Mouse (Mus musculus): Measurements from ENCODE around the gene Aldh6a1. TPM values are rescaled to one million over a fixed set of nuclear protein-coding genes. Genes with fewer than 3 reads are reported as not detected.

Aldh6a1 gene
- polyA plus RNA-seq (2015; fragmentation: Nextera tagmentation; extraction: Ambion mirVana): 34.9 and 36.5 TPM in 2 replicates

DNA sequence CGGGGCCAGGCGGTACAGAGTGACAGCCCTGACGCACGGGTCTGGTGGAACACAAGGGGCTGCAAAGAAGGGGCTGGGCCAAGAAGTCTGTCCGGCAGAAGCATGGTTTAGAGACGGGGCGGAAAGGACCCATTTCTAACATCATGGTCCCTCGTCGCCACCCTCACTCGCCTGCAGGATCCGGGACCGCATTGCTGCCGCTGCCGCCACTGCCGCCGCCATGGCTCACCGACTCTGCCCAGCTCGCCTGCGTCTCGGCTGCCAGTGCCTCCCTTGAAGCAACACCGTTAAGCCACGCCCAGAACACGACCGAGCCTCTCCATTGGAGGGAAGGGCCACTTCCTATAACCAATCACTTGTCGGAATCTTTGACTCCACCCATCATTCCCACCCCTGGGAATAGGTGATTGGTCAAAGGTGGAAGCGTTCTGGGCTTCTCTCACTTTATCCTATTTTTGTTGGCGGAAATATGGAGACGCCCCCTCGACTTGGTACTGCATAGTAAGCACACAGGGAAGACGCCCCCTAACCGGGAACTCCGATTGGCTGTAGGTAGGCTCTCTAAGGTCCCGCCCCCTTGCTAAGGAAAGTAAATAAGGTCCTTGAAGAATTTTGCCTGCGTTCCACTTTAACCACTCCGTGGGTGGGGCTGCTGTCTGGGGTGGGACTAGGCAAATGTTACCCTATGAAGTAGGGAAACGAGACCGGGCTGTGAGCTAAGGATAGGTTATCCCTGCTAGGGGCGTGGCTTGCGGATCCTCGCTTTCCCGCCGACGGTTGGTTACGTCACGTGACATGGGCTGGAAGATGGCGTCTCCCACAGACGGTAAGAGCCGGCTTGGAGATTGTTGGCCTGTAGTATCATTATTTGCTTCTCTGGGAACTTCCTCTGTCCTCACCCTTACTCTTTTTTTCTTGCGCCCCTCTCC is at the start of gene Aldh6a1, which contains the start of gene Lin52:
TSS of gene Aldh6a1 (minus strand) at position 287 of the 929 bp plus-strand sequence.
TSS of gene Lin52 (plus strand) at position 705 of the 929 bp plus-strand sequence.
- Histone ChIP-seq H3K36me3 (ENCODE audit: control insufficient read depth, insufficient read depth, low read length) (no peaks in the 10 kb centered on the region), H3K9ac (ENCODE audit: low read depth, low read length) (peak within 1 kb of the TSS; percentile 76), H3K4me3 (ENCODE audit: low read length) (peak within 1 kb of the TSS; percentile 79), H3K27ac (ENCODE audit: low read length) (peak within 1 kb of the TSS; percentile 73), H3K27me3 (replicated peaks; ENCODE audit: control insufficient read depth, insufficient read depth, low read length) (no peaks in the 10 kb centered on the region), H3K9me3 (ENCODE audit: control insufficient read depth, low read length) (no peaks in the 10 kb centered on the region), H3K4me1 (ENCODE audit: control insufficient read depth, insufficient read depth, low read length) (peaks cover 8% of the 10 kb centered on the region), H3K4me2 (ENCODE audit: low read depth, low read length) (peak within 1 kb of the TSS; percentile 99)
- WGBS: under 1% methylated on average over 49 of the region's 49 CpGs
- peak; percentile 99 for ATAC-seq

GRCm38 (mm10) chr12:84496795-84497194 is 46.0 kb upstream of the Aldh6a1 start:
- no peak overlapping the region for H3K9ac ChIP-seq (ENCODE audit: low read depth, low read length)
- ATAC-seq: no peak
- H3K27ac ChIP-seq (ENCODE audit: low read length): no peak overlapping the region
- H3K4me1 ChIP-seq (ENCODE audit: control insufficient read depth, insufficient read depth, low read length): no peaks in the 10 kb centered on the region
- no peaks in the 10 kb centered on the region for H3K9me3 ChIP-seq (ENCODE audit: control insufficient read depth, low read length)
- H3K27me3 ChIP-seq (replicated peaks; ENCODE audit: control insufficient read depth, insufficient read depth, low read length): no peaks in the 10 kb centered on the region
- no peaks in the 10 kb centered on the region for H3K36me3 ChIP-seq (ENCODE audit: control insufficient read depth, insufficient read depth, low read length)
- no peak overlapping the region for H3K4me2 ChIP-seq (ENCODE audit: low read depth, low read length)
- 90% methylated on average over 1 of the region's 1 CpGs for WGBS
- H3K4me3 ChIP-seq (ENCODE audit: low read length): no peak overlapping the region

GRCm38 (mm10) chr12:84487324-84488056 is 36.7 kb upstream of the Aldh6a1 start:
- WGBS: 15% methylated on average over 8 of the region's 8 CpGs
- H3K9ac ChIP-seq (ENCODE audit: low read depth, low read length): no peak overlapping the region
- H3K4me3 ChIP-seq (ENCODE audit: low read length): no peak overlapping the region
- H3K9me3 ChIP-seq (ENCODE audit: control insufficient read depth, low read length): no peaks in the 10 kb centered on the region
- ATAC-seq: peak; percentile 64
- H3K4me1 ChIP-seq (ENCODE audit: control insufficient read depth, insufficient read depth, low read length): peaks cover 18% of the 10 kb centered on the region
- H3K36me3 ChIP-seq (ENCODE audit: control insufficient read depth, insufficient read depth, low read length): no peaks in the 10 kb centered on the region
- H3K4me2 ChIP-seq (ENCODE audit: low read depth, low read length): no peak overlapping the region
- H3K27me3 ChIP-seq (replicated peaks; ENCODE audit: control insufficient read depth, insufficient read depth, low read length): no peaks in the 10 kb centered on the region
- H3K27ac ChIP-seq (ENCODE audit: low read length): no peak overlapping the region

DNA sequence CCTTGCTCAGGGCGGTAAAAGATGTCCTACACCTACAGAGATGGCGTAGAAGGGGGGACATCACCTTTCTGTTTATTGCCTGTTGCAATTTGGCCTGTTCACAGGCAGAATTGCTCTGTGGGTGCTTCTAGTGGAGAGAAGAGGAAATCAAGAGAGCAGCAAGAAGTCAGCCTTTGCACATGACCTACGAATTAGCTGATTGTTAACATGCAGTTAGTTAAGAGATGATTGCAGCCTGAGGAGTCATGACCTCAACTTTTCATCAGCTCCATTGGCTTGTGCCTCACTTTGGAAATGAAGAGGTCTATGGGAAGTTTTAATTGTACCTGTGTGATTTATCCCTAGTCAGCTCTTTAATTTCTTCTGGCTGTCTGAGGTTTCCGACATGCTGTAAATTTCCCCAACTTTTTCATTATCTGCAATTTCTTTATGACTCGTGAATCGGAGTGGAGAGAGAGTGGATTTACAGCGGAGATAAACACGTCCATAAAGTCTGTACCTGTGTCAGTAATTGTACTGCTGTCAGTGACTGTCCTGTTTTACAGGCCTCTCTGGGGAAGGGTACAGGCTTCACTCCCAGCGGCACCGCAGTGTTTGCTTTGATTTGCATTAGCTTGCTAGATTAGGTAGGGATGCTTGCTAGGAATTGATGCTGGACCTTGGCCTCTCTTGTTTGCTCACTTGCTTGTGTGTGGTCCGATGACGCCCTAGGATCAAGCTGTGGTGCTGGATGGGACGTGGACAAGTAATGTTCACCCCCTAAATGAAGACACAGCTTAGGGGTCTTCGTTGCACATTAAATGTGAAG is 32.2 kb upstream of the Aldh6a1 start:
- H3K27me3 ChIP-seq (replicated peaks; ENCODE audit: control insufficient read depth, insufficient read depth, low read length): no peaks in the 10 kb centered on the region
- H3K36me3 ChIP-seq (ENCODE audit: control insufficient read depth, insufficient read depth, low read length): no peaks in the 10 kb centered on the region
- peak overlapping the region; percentile 5; the same call in 1 of the 2 replicates for H3K4me2 ChIP-seq (ENCODE audit: low read depth, low read length)
- H3K27ac ChIP-seq (ENCODE audit: low read length): no peak overlapping the region
- H3K4me3 ChIP-seq (ENCODE audit: low read length): no peak overlapping the region
- peaks cover 19% of the 10 kb centered on the region for H3K4me1 ChIP-seq (ENCODE audit: control insufficient read depth, insufficient read depth, low read length)
- no peaks in the 10 kb centered on the region for H3K9me3 ChIP-seq (ENCODE audit: control insufficient read depth, low read length)
- peak; percentile 93 for ATAC-seq
- no peak overlapping the region for H3K9ac ChIP-seq (ENCODE audit: low read depth, low read length)
- 59% methylated on average over 14 of the region's 14 CpGs for WGBS

- H3K36me3 ChIP-seq (ENCODE audit: control insufficient read depth, insufficient read depth, low read length): no peaks in the 10 kb centered on the region
- H3K4me3 ChIP-seq (ENCODE audit: low read length): no peak overlapping the region
- H3K27ac ChIP-seq (ENCODE audit: low read length): no peak overlapping the region
- no peaks in the 10 kb centered on the region for H3K27me3 ChIP-seq (replicated peaks; ENCODE audit: control insufficient read depth, insufficient read depth, low read length)
- no peak for ATAC-seq
- H3K9me3 ChIP-seq (ENCODE audit: control insufficient read depth, low read length): no peaks in the 10 kb centered on the region
- H3K9ac ChIP-seq (ENCODE audit: low read depth, low read length): no peak overlapping the region
- WGBS: 54% methylated on average over 2 of the region's 2 CpGs
- H3K4me1 ChIP-seq (ENCODE audit: control insufficient read depth, insufficient read depth, low read length): peaks cover 13% of the 10 kb centered on the region
- H3K4me2 ChIP-seq (ENCODE audit: low read depth, low read length): no peak overlapping the region
Measured at GRCm38 (mm10) chr12:84481251-84481650, 30.4 kb upstream of the Aldh6a1 start.

DNA sequence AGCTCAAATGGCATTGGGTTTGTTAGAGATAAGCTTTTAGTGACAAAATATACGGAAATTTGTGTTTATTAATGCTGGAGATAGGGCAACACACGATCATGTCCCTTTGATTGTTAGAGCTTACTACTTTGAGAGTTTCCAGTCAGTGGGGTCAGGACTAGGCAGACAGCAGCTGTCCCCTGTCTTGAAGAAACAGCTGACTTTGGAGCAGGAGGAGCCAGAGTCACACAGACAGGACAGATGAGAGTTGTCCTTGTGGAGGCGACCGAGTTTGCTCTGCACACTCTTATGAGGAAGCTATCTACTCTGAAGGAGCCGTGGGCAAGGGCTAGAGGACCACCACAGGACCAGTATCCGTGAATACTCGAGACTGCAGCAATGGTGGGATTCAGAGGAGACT is 28.1 kb upstream of the Aldh6a1 start:
- Histone ChIP-seq H3K27ac (ENCODE audit: low read length) (no peak overlapping the region), H3K4me3 (ENCODE audit: low read length) (no peak overlapping the region), H3K9me3 (ENCODE audit: control insufficient read depth, low read length) (no peaks in the 10 kb centered on the region), H3K4me2 (ENCODE audit: low read depth, low read length) (no peak overlapping the region), H3K27me3 (replicated peaks; ENCODE audit: control insufficient read depth, insufficient read depth, low read length) (no peaks in the 10 kb centered on the region), H3K4me1 (ENCODE audit: control insufficient read depth, insufficient read depth, low read length) (peaks cover 13% of the 10 kb centered on the region), H3K9ac (ENCODE audit: low read depth, low read length) (no peak overlapping the region), H3K36me3 (ENCODE audit: control insufficient read depth, insufficient read depth, low read length) (no peaks in the 10 kb centered on the region)
- ATAC-seq: no peak
- 88% methylated on average over 7 of the region's 7 CpGs for WGBS

GRCm38 (mm10) chr12:84468701-84469100 is 17.9 kb upstream of the Aldh6a1 start:
- Histone ChIP-seq H3K36me3 (ENCODE audit: control insufficient read depth, insufficient read depth, low read length) (no peaks in the 10 kb centered on the region), H3K4me2 (ENCODE audit: low read depth, low read length) (no peak overlapping the region)
- 0% methylated on average over 1 of the region's 1 CpGs for WGBS

DNA sequence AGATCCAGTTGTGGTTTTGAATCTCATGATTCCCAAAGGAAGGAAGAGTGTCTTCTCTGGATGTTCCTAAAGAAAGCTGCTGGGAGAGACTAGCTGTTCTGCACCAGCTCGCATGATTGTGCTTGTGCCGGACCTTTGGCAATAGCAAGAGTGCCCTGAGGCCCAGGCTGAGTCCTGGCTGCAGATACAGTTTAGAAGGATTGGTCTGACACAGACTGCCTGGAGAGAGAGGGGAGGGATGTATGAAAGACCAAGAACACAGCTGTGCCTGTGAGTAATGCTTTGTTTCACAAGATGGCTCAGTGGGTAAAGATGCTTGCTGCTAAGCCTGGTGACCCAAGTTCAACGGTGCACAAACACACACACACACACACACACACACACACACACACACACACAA is 12.1 kb upstream of the Aldh6a1 start:
- no peaks in the 10 kb centered on the region for H3K4me1 ChIP-seq (ENCODE audit: control insufficient read depth, insufficient read depth, low read length)
- no peak overlapping the region for H3K27ac ChIP-seq (ENCODE audit: low read length)
- H3K36me3 ChIP-seq (ENCODE audit: control insufficient read depth, insufficient read depth, low read length): peaks cover 7% of the 10 kb centered on the region; the same call in 1 of the 2 replicates
- no peak overlapping the region for H3K4me3 ChIP-seq (ENCODE audit: low read length)
- ATAC-seq: no peak
- H3K27me3 ChIP-seq (replicated peaks; ENCODE audit: control insufficient read depth, insufficient read depth, low read length): no peaks in the 10 kb centered on the region
- 92% methylated on average over 3 of the region's 3 CpGs for WGBS
- H3K9me3 ChIP-seq (ENCODE audit: control insufficient read depth, low read length): no peaks in the 10 kb centered on the region
- H3K9ac ChIP-seq (ENCODE audit: low read depth, low read length): no peak overlapping the region
- no peak overlapping the region for H3K4me2 ChIP-seq (ENCODE audit: low read depth, low read length)

More at GRCm38 (mm10) chr12:84468701-84469100, 17.9 kb upstream of the Aldh6a1 start:
- no peak for ATAC-seq
- Histone ChIP-seq H3K4me1 (ENCODE audit: control insufficient read depth, insufficient read depth, low read length) (no peaks in the 10 kb centered on the region), H3K4me3 (ENCODE audit: low read length) (no peak overlapping the region), H3K27me3 (replicated peaks; ENCODE audit: control insufficient read depth, insufficient read depth, low read length) (no peaks in the 10 kb centered on the region), H3K9me3 (ENCODE audit: control insufficient read depth, low read length) (no peaks in the 10 kb centered on the region), H3K27ac (ENCODE audit: low read length) (no peak overlapping the region), H3K9ac (ENCODE audit: low read depth, low read length) (no peak overlapping the region)

Data from intestine, embryonic 16.5 days (tissue).